Mouse (Mus musculus) kidney, embryonic 16.5 days (tissue): ENCODE measurements around the gene Rnf186. TPM values are rescaled to one million over a fixed set of nuclear protein-coding genes. Genes with fewer than 3 reads are reported as not detected.
"Not testable (repeated sequence)": the region's sequence is repeated elsewhere in the genome, so short reads cannot be mapped to it uniquely, and the experiment has no call there.

Experiments
- ATAC-seq: fragments of 200-750 bp; cut with Nextera tagmentation; 2 replicates; pipeline ENCODE4 v1.8.0; 2017; ENCODE audit warnings: moderate TSS enrichment; ENCODE audit not compliant: low FRiP score, low TSS enrichment
- H3K27ac ChIP-seq: fragments of 300-500 bp; sonication (generic); 2 replicates; pipeline ENCODE4 v1.5.1; 2014; ENCODE audit warnings: low read length
- H3K27me3 ChIP-seq: fragments of 300-500 bp; sonication (generic); 2 replicates; pipeline ENCODE4 v1.6.1; 2014; ENCODE audit warnings: low read length, control low read depth, mixed read lengths; ENCODE audit not compliant: insufficient read depth
- H3K36me3 ChIP-seq: fragments of 300-500 bp; sonication (generic); 2 replicates; pipeline ENCODE4 v1.6.1; 2014; ENCODE audit warnings: low read length, control low read depth, mixed read lengths; ENCODE audit not compliant: insufficient read depth
- H3K4me1 ChIP-seq: fragments of 300-500 bp; sonication (generic); 2 replicates; pipeline ENCODE4 v1.6.1; 2014; ENCODE audit warnings: low read length, control low read depth, mixed read lengths; ENCODE audit not compliant: insufficient read depth
- H3K4me2 ChIP-seq: fragments of 300-500 bp; sonication (generic); replicated peaks from 2 replicates; pipeline ENCODE4 v1.6.1; 2014; ENCODE audit warnings: low read depth, low read length
- H3K4me3 ChIP-seq: fragments of 300-500 bp; sonication (generic); 2 replicates; pipeline ENCODE4 v1.5.1; 2014; ENCODE audit warnings: mild to moderate bottlenecking, low read length
- H3K9ac ChIP-seq: fragments of 300-500 bp; sonication (generic); replicated peaks from 2 replicates; pipeline ENCODE4 v1.6.1; 2014; ENCODE audit warnings: low read length
- H3K9me3 ChIP-seq: fragments of 300-500 bp; sonication (generic); 2 replicates; pipeline ENCODE4 v1.6.1; 2016; ENCODE audit warnings: low read length, control low read depth
- WGBS: fragments of 180-500 bp; shearing (Covaris S2); extraction: QIAGEN DNeasy Blood & Tissue Kit; methylation state at CpG from one replicate; pipeline ENCODE4 v1.1.7; 2014; 5-methylcytosine and 5-hydroxymethylcytosine counted together
- polyA plus RNA-seq: library from polyadenylated mRNA; unstranded; fragments of >200 nt; fragmentation: Nextera tagmentation; extraction: Ambion mirVana; gene quantifications from 2 replicates; pipeline ENCODE4 v1.2.1, GENCODE M21; 2015

Rnf186 gene
- polyA plus RNA-seq, 1 experiment from 2014 or later = 11.0 TPM

DNA sequence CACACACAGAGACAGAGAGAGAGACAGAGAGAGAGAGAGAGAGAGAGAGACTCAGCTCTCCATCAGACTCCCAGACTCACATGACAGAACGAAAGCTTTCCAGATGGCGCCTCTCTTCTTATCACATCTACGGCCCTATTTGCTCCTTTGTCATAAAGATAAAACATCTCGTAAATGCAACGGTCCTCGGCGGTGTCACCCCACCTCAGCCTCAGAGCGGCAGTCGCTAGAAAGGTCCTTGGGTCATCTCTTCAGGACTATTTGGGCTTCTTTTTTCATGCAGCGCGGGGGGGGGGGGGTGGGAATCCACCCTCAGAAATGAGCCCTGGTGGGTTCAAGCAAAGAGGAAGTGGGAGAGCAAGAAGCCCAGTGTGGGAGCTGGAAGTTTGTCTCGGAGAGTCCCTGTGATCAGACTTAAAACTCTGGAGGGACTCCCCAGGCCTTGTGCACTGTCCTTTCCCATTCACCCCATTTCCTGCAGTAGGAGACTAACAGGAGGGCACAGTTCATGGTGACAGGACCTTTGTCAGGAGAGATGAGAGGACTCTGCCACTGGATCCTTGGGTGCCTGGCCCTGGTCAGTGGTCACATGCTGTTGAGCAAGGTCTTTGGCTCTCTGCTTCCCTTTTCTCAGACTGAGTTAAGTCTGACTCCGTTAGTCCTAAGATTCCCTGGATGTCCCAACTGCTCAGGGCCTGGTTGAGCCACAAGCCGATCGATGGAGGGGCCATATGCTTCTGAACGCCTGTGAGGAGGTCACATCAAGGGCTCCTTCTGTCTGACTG is 2.1 kb downstream of the Rnf186 start:
- WGBS = 46% methylated on average over 16 of the region's 16 CpGs
- H3K27me3 ChIP-seq = no peaks in the 10 kb centered on the region
- no peak for ATAC-seq
- H3K4me2 ChIP-seq = peak overlapping the region; percentile 24
- H3K9ac ChIP-seq = peak overlapping the region; percentile 5; the same call in 1 of the 2 replicates
- H3K36me3 ChIP-seq = no peaks in the 10 kb centered on the region
- H3K9me3 ChIP-seq = no peaks in the 10 kb centered on the region
- 0 out of 2 replicates have a peak overlapping the region, but pooled peaks have one; percentile 9 for H3K4me3 ChIP-seq
- H3K4me1 ChIP-seq = peaks cover 26% of the 10 kb centered on the region
- no peak overlapping the region for H3K27ac ChIP-seq

DNA sequence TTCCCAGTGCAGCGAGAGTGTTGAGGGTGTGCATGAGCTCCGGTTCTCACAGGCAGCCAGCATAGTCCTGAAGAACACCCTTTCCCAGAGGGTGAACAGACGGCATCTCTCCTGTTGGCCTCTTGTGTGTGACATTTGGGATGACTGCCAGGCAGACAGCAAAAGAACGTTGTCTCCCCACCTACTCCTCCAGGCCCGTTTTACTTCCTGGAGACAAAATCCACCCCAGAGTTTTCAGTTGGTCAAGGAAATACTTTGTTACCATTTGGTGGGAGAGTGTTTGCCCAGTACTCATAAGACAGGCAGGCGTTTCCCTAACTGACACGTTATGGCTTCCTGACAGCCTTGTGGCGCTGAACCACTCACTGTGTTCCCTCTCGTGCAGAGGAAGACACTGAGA is 2.8 kb downstream of the Rnf186 start:
- H3K27me3 ChIP-seq = no peaks in the 10 kb centered on the region
- no peaks in the 10 kb centered on the region for H3K9me3 ChIP-seq
- no peak overlapping the region for H3K27ac ChIP-seq
- no peak for ATAC-seq
- no peaks in the 10 kb centered on the region for H3K36me3 ChIP-seq
- H3K4me3 ChIP-seq = no peak overlapping the region
- H3K4me2 ChIP-seq = no peak overlapping the region
- H3K9ac ChIP-seq = no peak overlapping the region
- peaks cover 26% of the 10 kb centered on the region for H3K4me1 ChIP-seq
- 43% methylated on average over 9 of the region's 9 CpGs for WGBS

DNA sequence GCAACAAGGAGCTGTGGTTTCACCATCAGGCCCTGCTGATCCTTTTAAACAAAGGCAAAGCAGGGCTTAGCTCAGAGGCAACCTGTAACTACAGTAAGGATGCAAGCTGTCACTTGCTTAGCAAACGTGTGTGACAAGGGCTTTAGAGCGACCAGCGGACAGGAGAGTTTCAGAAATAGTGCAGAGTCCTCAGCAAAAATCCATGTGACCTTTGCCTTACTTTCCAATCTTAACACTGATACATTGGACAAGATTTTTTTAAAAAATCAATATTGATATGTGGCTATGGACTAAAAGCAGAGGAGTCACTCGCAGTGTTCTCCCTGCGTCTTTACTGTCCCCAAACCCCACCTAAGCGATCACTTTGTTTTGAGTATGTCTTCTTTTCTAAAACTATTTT is 4.5 kb downstream of the Rnf186 start:
- Histone ChIP-seq H3K4me1 (peaks cover 25% of the 10 kb centered on the region), H3K9me3 (no peaks in the 10 kb centered on the region), H3K9ac (no peak overlapping the region), H3K4me3 (no peak overlapping the region), H3K36me3 (no peaks in the 10 kb centered on the region), H3K4me2 (no peak overlapping the region), H3K27me3 (no peaks in the 10 kb centered on the region), H3K27ac (no peak overlapping the region)
- ATAC-seq = no peak
- 90% methylated on average over 6 of the region's 6 CpGs for WGBS

DNA sequence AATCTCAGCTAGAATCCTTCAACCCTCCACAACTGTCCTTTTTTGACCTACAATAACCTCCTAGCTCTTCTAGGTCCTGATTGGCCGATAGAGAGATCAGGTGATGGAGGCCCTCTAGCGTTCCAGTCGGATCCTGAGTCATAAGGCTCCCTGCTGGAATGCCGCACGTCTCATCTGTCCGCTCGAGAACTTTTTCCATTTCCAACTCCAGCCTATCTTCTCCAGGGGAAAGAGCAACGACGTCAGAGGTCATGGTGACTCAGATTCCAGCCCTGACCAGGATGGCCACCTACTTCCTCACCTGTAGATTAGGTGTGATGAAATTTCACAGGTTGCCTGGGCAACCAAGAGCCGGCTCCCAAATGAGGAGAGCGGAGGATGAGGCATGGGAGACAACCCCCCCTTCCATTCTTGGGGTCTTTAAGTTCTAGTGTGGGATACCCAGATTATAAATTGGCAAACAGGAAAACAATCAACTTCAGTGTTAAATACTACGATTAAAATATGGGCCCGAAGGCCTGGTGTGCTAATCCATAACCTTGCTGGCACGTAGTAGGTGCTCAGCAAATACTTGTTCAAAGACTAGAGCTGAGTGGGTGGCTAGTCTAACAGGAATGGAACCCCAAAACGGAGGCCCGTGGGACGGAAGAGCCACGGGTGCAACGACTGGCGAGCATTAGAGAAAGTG is 5.4 kb downstream of the Rnf186 start:
- 21% methylated on average over 20 of the region's 20 CpGs for WGBS
- Histone ChIP-seq H3K9me3 (no peaks in the 10 kb centered on the region), H3K4me3 (peak overlapping the region; percentile 66), H3K9ac (peak overlapping the region; percentile 86), H3K4me2 (peak overlapping the region; percentile 95), H3K27me3 (no peaks in the 10 kb centered on the region), H3K4me1 (peaks cover 22% of the 10 kb centered on the region), H3K36me3 (no peaks in the 10 kb centered on the region), H3K27ac (peak overlapping the region; percentile 89)
- peak; percentile 18; the same call in 1 of the 2 replicates for ATAC-seq

DNA sequence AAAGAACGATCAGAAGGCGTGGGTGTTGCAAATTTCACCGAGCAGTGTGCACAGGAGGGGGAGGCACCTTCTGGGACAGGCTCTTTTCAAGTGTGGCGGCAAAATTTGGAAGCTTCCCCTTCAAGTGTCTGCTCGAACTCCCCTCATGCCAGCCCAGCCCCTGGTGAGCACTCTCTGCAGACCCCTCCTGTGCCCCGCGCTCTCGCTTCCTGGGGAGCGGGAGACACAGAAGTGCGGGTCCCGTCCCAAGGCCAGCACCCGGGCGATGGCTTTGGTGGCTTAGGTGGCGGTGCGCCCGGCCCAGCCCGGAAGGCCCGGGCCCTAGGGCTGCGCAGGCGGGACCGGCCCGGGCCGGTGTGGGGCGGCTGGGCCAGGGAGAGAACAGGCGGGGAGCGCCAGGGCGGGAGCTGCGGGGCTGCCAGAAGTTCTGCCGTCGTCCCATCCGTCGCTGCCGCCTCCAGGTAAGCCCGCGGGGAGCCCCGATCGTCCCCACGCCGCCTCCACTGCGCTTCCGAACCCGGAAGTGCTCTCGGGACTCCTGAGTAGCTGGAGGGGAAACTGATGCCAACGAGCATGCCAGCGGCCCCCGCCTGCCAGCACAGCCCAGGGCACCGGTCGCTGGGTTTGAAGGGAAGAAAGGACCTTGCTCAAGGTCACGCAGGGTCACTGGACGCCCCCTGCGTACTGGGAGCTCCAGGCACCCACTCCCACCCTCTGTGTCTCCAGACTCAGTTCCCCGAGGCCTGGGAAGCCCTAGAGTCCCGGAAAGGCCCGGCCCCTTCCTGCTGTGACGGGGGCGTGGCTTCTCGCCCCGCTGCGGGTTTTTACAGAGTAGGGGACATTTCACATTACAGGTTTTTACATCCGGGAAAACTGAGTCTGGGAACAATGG is 6.2 kb downstream of the Rnf186 start, which contains the start of gene Tmco4:
Tmco4 (plus strand) TSS at position 62 of the 892 bp plus-strand sequence.
- Histone ChIP-seq H3K27me3 (no peaks in the 10 kb centered on the region), H3K4me3 (peak within 1 kb of the TSS; percentile 66), H3K36me3 (no peaks in the 10 kb centered on the region), H3K27ac (peak within 1 kb of the TSS; percentile 89), H3K4me2 (peak within 1 kb of the TSS; percentile 95), H3K9me3 (no peaks in the 10 kb centered on the region), H3K4me1 (peaks cover 22% of the 10 kb centered on the region), H3K9ac (peak within 1 kb of the TSS; percentile 86)
- peak; percentile 82 for ATAC-seq
- WGBS = under 1% methylated on average over 59 of the region's 60 CpGs

DNA sequence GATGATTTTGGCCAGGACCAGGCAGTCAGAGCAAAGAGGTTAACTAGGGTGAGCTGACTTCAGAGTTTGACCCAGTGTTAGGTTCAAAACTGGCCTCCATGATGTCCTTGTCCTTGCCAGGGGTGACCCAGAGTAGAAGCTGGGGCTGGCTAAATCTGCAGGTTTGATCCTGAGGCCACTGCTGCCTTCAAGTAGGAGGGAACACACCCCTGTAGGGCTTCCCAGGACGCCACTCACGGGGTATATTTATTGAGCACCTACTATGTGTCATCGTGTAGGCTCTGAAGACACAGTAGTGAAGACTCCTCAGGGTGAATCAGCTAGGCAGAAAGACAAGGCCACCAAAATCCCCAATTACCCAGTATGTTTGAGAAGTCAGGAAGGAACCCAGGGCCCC is 6.8 kb downstream of the Rnf186 start:
- Histone ChIP-seq H3K9me3 (no peaks in the 10 kb centered on the region), H3K27ac (peak overlapping the region; percentile 89; the same call in 1 of the 2 replicates), H3K4me3 (peak overlapping the region; percentile 66), H3K4me2 (peak overlapping the region; percentile 95), H3K27me3 (no peaks in the 10 kb centered on the region), H3K9ac (peak overlapping the region; percentile 86), H3K4me1 (peaks cover 22% of the 10 kb centered on the region), H3K36me3 (no peaks in the 10 kb centered on the region)
- ATAC-seq = no peak; the same call in 1 of the 2 replicates
- 66% methylated on average over 3 of the region's 3 CpGs for WGBS

DNA sequence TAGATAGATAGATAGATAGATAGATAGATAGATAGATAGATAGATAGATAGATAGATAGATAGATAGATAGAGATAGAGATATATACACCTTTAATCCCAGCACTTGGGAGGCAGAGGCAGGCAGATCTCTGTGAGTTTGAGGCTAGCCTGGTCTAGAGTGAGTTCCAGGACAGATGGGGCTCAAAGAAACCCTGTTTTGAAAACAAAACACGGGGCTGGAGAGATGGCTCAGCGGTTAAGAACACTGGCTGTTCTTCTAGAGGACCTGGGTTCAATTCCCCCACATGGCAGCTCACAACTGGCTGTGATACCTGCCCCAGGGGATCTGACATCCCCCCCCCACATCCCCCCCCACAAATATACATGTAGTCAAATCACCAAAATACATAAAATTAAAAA is 7.6 kb downstream of the Rnf186 start:
- not testable (repeated sequence) for H3K9me3 ChIP-seq, H3K9ac ChIP-seq, H3K4me2 ChIP-seq, H3K27ac ChIP-seq, H3K4me3 ChIP-seq, H3K27me3 ChIP-seq, H3K36me3 ChIP-seq, ATAC-seq
- 86% methylated on average over 2 of the region's 2 CpGs for WGBS
- peaks cover 15% of the 10 kb centered on the region for H3K4me1 ChIP-seq

DNA sequence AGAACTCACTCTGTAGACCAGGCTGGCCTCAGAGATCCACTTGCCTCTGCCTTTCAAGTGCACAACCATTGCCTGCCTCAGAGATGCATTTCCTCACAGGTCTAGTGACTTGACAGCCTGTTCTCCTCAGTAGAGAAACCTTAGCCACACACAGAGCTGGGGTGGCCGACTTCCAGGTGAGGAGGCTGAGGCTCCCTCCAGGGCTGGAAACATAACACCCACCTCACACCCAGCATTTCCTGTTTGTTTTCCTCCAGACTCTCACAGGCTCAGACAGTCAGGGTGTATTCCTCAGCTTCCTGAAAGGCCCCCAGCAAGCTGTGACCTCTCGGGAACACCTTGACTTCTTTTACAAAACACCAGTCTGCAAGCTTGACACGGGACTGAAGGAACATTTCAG is 8.3 kb downstream of the Rnf186 start:
- peak overlapping the region; percentile 38 for H3K27ac ChIP-seq
- H3K27me3 ChIP-seq = no peaks in the 10 kb centered on the region
- no peaks in the 10 kb centered on the region for H3K36me3 ChIP-seq
- H3K4me1 ChIP-seq = peaks cover 15% of the 10 kb centered on the region
- H3K4me2 ChIP-seq = no peak overlapping the region
- H3K9ac ChIP-seq = no peak overlapping the region
- H3K4me3 ChIP-seq = no peak overlapping the region
- WGBS = 24% methylated on average over 3 of the region's 3 CpGs
- no peak for ATAC-seq
- no peaks in the 10 kb centered on the region for H3K9me3 ChIP-seq

DNA sequence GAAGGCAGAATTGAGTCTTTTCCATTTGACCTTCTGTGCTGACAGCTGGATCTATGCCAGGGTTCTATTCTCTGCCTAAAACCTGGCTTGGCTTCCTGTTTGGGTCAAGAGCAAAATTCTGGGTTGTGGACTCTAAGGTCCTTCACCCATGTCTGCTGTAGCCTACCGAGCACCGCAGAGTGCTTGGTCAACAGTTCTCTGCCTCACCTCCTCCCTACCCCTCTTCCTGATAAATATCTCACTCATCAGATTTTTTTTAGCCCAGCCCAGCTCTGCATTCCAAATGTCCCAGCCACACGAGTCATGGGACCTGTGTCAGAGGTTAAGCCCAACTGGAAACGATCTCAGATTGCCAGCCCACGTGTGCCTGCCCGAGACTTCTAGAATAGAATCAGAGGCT is 9.1 kb downstream of the Rnf186 start:
- WGBS = 37% methylated on average over 6 of the region's 6 CpGs
- ATAC-seq = no peak
- no peaks in the 10 kb centered on the region for H3K27me3 ChIP-seq

More for the DNA sequence above, 9.1 kb downstream of the Rnf186 start:
- Histone ChIP-seq H3K9me3 (no peaks in the 10 kb centered on the region), H3K27ac (no peak overlapping the region; the same call in 1 of the 2 replicates), H3K4me3 (no peak overlapping the region), H3K36me3 (no peaks in the 10 kb centered on the region), H3K4me1 (peaks cover 15% of the 10 kb centered on the region), H3K4me2 (no peak overlapping the region), H3K9ac (no peak overlapping the region)
